Mouse (Mus musculus) kidney, adult 9 months (tissue): ENCODE measurements at regions not wholly inside any gene's neighbourhood (a gene's known extent, or its start where the extent isn't known, plus 50 kb on each side); places are given as distances from the start of the nearest gene placed in this dataset.

Source experiments
- DNase-seq: peaks from one replicate; pipeline ENCODE4 v3.0.0; 2022

GRCm38 (mm10) chr13:84345791-84346511, 123.9 kb downstream of the Tmem161b start:
- no peak for DNase-seq

- DNase-seq, result no peak
These were observed 124.5 kb downstream of the Tmem161b start for GRCm38 (mm10) chr13:84346569-84346968.

- DNase-seq, result peak; percentile 8
These were observed 125.3 kb downstream of the Tmem161b start for GRCm38 (mm10) chr13:84347181-84347913.

DNA sequence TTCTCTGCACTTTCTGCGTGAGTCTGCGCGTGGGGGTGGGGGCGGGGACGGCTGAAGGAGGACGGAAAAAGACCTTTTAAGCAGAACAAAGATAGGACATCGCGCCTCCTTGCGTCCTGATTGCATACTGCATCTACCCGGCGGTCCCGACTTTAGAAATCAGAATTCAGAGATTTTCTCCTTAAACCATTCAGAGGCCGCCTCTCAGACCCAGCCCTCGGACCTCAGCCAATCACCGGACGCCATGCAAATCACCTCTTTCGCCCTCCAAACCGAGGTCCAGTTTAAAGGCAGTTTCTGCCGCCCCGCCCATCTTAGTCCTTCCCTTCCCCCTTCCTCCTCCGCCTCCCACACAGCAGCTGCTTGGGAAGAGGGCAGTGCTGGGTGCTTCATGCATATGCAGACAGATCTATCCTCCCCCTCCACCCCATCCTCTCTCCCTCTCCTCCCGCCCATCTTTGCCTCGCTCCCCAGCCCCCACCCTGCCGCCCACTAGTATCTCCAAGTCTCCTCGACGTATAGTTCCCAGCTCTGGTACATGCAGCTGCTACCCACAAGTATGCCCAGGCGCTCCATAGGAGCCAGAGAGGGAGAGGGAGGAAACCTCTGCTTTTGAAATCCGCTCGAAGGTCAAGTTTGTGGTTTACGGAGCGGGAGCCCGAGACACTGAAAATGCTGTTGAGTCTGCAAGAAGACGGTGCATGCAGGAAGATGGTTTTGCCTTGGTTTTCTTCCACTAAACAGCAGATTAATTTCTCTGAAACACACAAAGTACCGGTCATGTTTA, 126.0 kb downstream of the Tmem161b start:
- peak; percentile 94 for DNase-seq

GRCm38 (mm10) chr13:84348701-84348975, 126.5 kb downstream of the Tmem161b start:
- no peak for DNase-seq

GRCm38 (mm10) chr13:84349001-84349720, 127.1 kb downstream of the Tmem161b start:
- DNase-seq, result peak; percentile 34

DNA sequence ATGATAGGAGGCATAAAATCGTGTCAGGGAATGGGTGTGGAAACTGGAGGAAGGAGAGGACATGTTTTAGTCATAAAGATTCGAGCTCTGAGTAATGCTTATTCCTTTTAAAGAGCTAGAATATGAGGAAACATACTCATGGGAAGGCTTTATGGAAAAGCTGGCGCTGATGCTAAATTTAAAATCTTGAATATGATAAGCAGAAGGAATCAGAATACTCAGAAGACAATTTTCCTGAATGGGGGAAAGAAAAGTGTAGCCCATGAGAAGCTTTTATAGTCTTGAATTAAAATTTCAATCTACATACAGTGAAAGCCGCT, 127.6 kb downstream of the Tmem161b start:
- DNase-seq, result no peak

DNA sequence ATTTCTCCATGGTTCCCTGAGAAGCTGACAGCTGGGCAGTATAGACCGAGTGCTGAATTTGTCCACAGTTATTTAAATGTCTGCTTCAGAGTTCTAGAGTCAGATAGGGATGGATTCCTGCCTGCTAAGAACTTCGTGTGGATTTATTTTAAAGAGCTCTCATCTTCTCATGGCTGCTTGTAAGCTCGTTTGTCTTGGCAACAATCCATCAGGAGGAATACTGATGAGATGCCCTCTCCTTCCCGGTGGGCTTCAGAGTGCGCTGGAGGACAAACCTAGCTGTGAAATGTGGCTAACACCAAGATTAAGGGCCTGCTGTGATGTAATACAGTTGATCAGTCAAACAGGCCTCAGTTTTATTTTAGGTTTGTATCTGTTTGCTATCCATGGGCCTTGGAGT, 128.7 kb downstream of the Tmem161b start:
- no peak for DNase-seq

- DNase-seq, result no peak
These were observed 134.4 kb downstream of the Tmem161b start for GRCm38 (mm10) chr13:84356455-84356854.

GRCm38 (mm10) chr13:84360536-84360935, 138.4 kb downstream of the Tmem161b start:
- DNase-seq, result no peak

DNA sequence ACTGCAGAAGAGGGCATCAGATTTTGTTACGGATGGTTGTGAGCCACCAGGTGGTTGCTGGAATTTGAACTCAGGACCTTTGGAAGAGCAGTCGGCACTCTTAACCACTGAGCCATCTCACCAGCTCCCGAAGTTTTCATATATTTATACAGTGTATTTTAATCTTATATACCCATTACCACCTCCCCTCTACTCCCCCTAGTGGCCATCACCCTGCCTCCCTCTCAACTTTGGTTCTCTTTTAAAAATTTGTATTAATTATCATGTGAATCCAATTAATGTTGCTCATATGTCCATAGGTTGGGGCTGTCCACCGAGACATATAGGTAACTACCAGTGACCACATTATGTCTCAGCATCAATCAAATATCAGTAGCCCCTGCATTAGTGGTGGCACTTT, 142.0 kb downstream of the Tmem161b start:
- no peak for DNase-seq

- DNase-seq, result no peak
These were observed 143.4 kb downstream of the Tmem161b start for GRCm38 (mm10) chr13:84365503-84365902.

GRCm38 (mm10) chr13:84366017-84366416, 143.9 kb downstream of the Tmem161b start:
- no peak for DNase-seq

GRCm38 (mm10) chr13:84366839-84367238, 144.7 kb downstream of the Tmem161b start:
- no peak for DNase-seq

DNA sequence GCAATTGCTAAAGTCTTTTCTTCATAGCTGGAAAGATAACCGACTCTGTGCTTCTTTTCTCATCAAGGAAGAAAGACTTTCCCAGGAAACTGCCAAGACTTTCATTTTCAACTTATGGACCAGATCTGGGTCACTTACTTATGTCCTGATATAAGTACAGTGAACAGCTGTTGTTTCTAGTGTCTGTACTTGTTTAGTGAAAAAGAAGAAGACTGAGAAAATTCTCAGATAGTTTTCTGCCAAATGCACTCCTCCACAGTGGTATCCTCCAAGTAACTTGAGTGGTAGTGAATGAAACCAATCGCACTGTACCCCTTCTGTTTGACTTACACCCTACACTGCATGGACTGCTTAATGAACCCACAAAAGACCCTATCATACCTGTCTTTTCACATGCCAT, 146.1 kb downstream of the Tmem161b start:
- no peak for DNase-seq

GRCm38 (mm10) chr13:84374711-84375257, 152.7 kb downstream of the Tmem161b start:
- DNase-seq, result no peak

DNA sequence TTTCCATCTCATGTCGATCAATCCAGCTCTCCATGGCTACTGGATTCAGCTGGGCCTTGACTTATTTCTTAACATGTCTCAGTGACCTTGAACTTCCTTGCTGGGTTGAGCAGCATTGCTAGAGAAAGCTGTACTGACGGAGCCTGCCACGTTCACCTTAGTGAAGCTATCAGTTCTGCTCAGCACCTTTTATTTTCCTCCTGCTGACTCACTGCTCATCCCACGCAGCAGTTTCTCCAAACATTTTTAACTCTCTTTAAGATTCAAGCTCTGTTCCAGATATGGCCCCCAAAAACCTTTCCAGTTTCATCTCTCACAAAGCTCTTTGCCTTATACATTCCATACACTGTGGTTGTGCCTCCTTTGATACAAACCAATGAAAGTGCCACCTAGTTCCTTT, 153.8 kb downstream of the Tmem161b start:
- DNase-seq, result no peak

DNA sequence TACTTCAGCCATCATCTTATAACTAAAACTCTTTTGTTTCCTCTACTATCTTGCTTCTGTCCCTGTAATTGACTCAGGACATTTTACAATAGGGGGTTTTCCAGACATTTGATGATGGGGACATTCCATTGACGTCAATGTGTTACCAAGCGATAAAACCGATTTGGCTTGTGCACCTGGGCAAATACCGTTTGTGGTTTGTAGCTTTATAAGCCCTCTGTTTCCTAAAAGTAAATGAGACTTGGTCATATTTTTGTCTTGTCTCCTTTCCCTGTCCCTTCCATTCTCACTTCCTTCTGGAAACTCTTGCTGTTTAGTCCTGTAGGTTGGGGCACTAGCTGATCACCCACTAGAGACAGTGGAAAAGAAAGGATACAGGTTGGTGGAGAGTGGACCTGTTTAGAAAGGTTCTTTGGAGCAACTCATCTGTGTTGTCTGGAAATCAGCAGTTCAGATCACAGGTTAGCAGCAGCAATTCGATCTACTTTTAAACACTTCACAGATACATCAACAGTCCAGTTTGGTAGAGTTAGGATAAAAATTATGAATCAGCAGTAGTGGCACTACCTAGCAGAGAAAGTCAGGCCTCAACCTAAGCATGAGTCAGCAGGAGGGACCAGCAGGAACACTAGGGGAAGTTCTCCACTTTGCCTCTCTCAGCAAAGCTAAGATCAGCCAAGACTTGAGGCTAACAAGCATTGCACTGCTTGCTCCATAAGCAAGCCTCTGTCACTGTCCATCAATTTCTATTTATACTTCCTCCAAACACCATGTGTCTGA, 156.6 kb downstream of the Tmem161b start:
- no peak for DNase-seq

- no peak for DNase-seq
These were observed 169.5 kb downstream of the Tmem161b start for GRCm38 (mm10) chr13:84391554-84391953.

DNA sequence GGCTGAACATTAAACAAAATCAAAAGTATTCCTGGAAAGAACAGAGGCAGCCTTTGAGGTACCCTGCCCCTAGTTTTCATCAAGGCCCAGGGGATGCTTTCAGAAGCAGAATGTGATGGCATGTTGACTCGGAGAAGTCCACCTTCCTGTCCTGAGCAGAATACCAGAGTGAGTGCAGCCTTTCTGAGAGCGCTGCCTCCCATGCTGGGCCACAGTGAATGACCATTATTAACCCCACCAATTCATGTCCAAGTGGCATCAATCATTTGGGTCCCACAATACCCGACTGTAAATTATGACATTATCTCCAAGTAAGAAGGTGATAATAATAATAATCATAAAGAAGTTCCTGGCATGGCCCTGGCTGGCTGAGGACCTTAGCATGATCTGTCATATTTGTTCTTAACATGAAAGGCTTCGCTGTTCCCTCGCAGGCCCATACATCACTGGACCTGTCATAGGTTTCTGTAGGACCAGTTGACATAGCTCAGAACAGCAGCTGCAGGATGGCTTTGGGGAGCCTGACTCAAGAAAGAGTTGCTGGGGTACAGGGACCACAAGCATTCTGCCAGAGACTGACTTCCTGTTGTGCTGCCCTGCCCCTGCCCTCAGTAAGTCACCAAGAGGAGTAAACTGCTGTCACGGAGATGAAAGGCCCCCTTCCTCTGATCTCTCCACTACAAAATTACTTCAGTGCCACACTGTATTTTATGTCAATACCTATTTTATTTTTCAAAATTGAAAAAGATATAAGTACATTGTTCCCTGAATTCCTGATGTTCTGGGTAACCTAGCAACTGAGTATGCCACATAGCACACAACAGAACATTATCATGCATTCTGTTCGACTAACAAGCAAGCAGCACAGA, 176.6 kb downstream of the Tmem161b start:
- DNase-seq, result no peak
